Mouse (Mus musculus): ENCODE measurements around the gene Ubqln1. TPM values are rescaled to one million over a fixed set of nuclear protein-coding genes. Genes with fewer than 3 reads are reported as not detected.

The Ubqln1 gene
- total and polyA plus RNA-seq, 3 experiments, result 68.6 to 146 TPM; not detected in 1

DNA sequence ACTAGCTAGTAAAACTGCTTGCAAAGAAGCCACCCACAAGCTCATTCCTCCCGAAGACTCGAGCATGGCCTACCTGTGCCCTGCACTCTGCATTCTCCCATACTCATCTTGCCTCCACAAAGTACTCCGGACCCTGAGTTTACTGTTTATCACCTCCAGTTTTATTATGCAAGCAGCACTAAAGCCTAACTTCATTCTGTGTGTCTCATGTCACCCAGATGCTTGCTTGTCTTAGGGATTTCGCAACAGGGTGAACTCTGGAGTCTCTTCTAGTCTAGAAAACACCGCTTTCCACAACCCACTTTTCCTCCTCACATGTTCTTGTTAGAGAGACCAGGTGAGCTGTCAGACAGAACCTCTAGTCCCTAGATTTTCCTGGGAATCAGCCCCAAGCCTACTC lies 33.5 kb upstream of the Ubqln1 start:
- no peak overlapping the region for H3K27ac ChIP-seq (ENCODE audit: control insufficient read depth, low read depth, low read length)

GRCm38 (mm10) chr13:58236536-58236935 lies 21.1 kb upstream of the Ubqln1 start:
- H3K79me2 ChIP-seq (ENCODE audit: control insufficient read depth, insufficient read depth, low read length, poor library complexity), result no peaks in the 10 kb centered on the region
- DNase-seq (ENCODE audit: low read depth, low spot score), result no peak
- TF ChIP-seq SIN3A (IDR thresholded peaks at IDR 0.05; ENCODE audit: low read length), result no peak
- TF ChIP-seq HCFC1 (IDR thresholded peaks at IDR 0.05; ENCODE audit: low read depth, low read length), result no peak
- TF ChIP-seq RAD21 (IDR thresholded peaks at IDR 0.05; ENCODE audit: low read depth, low read length), result no peak
- no peak for TF ChIP-seq MXI1 (IDR thresholded peaks at IDR 0.05; ENCODE audit: low read depth, low read length)
- no peak for TF ChIP-seq ZKSCAN1 (IDR thresholded peaks at IDR 0.05; ENCODE audit: low read depth, low read length)
- TF ChIP-seq NRF1 (IDR thresholded peaks at IDR 0.05; ENCODE audit: insufficient read depth, low read depth, low read length, poor library complexity, severe bottlenecking), result no peak
- no peak for TF ChIP-seq GABPA (IDR thresholded peaks at IDR 0.05; ENCODE audit: low read depth, low read length)
- TF ChIP-seq UBTF (IDR thresholded peaks at IDR 0.05; ENCODE audit: borderline replicate concordance, insufficient read depth, low read depth, low read length), result no peak
- no peak for TF ChIP-seq ZMIZ1 (IDR thresholded peaks at IDR 0.05; ENCODE audit: low read depth, low read length)
- TF ChIP-seq CHD1 (IDR thresholded peaks at IDR 0.05; ENCODE audit: low read depth, low read length), result no peak

More for the DNA sequence above, 33.5 kb upstream of the Ubqln1 start:
- no peaks in the 10 kb centered on the region for H3K27me3 ChIP-seq (ENCODE audit: control insufficient read depth in 1 of 2, insufficient read depth in 2 of 2, low read length in 2 of 2)
- no peaks in the 10 kb centered on the region for H3K9me3 ChIP-seq (replicated peaks; ENCODE audit: insufficient read depth, low read length)
- TF ChIP-seq RCOR1 (IDR thresholded peaks at IDR 0.05; ENCODE audit: low read depth, low read length), result no peak
- TF ChIP-seq TCF12 (IDR thresholded peaks at IDR 0.05; ENCODE audit: low read depth, low read length), result no peak
- no peak for TF ChIP-seq NELFE (IDR thresholded peaks at IDR 0.05; ENCODE audit: low read depth, low read length)
- H3K79me2 ChIP-seq (ENCODE audit: control insufficient read depth, insufficient read depth, low read length, poor library complexity), result no peaks in the 10 kb centered on the region
- no peak overlapping the region for H3K4me3 ChIP-seq (ENCODE audit: control insufficient read depth in 1 of 2, insufficient read depth in 1 of 2, low read depth in 2 of 2, low read length in 2 of 2)
- DNase-seq (ENCODE audit: low read depth, low spot score), result no peak
- H3K9ac ChIP-seq (ENCODE audit: control insufficient read depth, low read depth, low read length, poor library complexity, severe bottlenecking), result no peak overlapping the region
- no peaks in the 10 kb centered on the region for H3K4me1 ChIP-seq (ENCODE audit: control insufficient read depth in 1 of 2, insufficient read depth in 2 of 2, low read length in 2 of 2)
- H3K36me3 ChIP-seq (ENCODE audit: control insufficient read depth in 1 of 2, insufficient read depth in 2 of 2, low read length in 2 of 2), result no peaks in the 10 kb centered on the region; a peak in 2 of 4 replicates

DNA sequence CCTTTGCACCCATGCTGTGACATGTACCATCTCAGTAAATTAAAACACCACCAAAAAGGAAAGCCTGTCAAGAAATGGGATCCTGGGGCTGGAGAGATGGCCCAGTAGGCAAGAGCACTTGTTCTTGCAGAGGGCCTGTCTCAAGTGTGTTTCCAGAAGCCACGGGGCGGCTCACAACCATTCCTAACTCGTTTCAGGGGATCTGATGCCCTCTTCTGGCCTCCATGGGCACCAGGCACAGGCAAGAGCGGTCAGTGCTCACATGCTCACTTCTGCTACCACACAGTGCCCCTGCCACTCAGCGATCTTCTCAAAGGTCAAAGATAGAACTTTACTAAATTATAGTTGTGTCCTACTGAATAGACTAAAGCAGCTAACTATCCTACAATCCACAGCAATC lies 17.2 kb upstream of the Ubqln1 start:
- Histone ChIP-seq H3K27me3 (ENCODE audit: control insufficient read depth in 1 of 2, insufficient read depth in 2 of 2, low read length in 2 of 2) (no peaks in the 10 kb centered on the region), H3K9ac (ENCODE audit: control insufficient read depth, low read depth, low read length, poor library complexity, severe bottlenecking) (no peak overlapping the region), H3K9me3 (replicated peaks; ENCODE audit: insufficient read depth, low read length) (no peaks in the 10 kb centered on the region), H3K36me3 (ENCODE audit: control insufficient read depth in 1 of 2, insufficient read depth in 2 of 2, low read length in 2 of 2) (peaks cover 0 to 12% of the 10 kb centered on the region in 2 experiments; a peak in 2 of 4 replicates), H3K79me2 (ENCODE audit: control insufficient read depth, insufficient read depth, low read length, poor library complexity) (no peaks in the 10 kb centered on the region), H3K4me1 (ENCODE audit: control insufficient read depth in 1 of 2, insufficient read depth in 2 of 2, low read length in 2 of 2) (peaks cover 0 to 4% of the 10 kb centered on the region in 2 experiments; a peak in 1 of 4 replicates), H3K27ac (ENCODE audit: control insufficient read depth, low read depth, low read length) (no peak overlapping the region), H3K4me3 (ENCODE audit: control insufficient read depth in 1 of 2, insufficient read depth in 1 of 2, low read depth in 2 of 2, low read length in 2 of 2) (no peak overlapping the region)
- no peak for DNase-seq (ENCODE audit: low read depth, low spot score)
- 0 out of 2 replicates have a peak, but pooled peaks have one; percentile 19 for TF ChIP-seq SMC3 (IDR thresholded peaks at IDR 0.05; ENCODE audit: low read depth, low read length)
- no peak for TF ChIP-seq HCFC1 (IDR thresholded peaks at IDR 0.05; ENCODE audit: low read depth, low read length)
- peak; percentile 8 for TF ChIP-seq RAD21 (IDR thresholded peaks at IDR 0.05; ENCODE audit: low read depth, low read length)
- peak in 2 of 3 experiments; percentile 25 to 26; a peak in 3 of 6 replicates for TF ChIP-seq CTCF (IDR thresholded peaks at IDR 0.05 in 2 of 3, conservative IDR thresholded peaks at IDR 0.05 in 1 of 3; ENCODE audit: control insufficient read depth in 1 of 3, insufficient read depth in 1 of 3, low read depth in 2 of 3, low read length in 3 of 3, poor library complexity in 1 of 3, severe bottlenecking in 1 of 3)

More at GRCm38 (mm10) chr13:58236536-58236935, 21.1 kb upstream of the Ubqln1 start:
- Histone ChIP-seq H3K4me3 (ENCODE audit: control insufficient read depth in 1 of 2, insufficient read depth in 1 of 2, low read depth in 2 of 2, low read length in 2 of 2) (no peak overlapping the region), H3K27me3 (ENCODE audit: control insufficient read depth in 1 of 2, insufficient read depth in 2 of 2, low read length in 2 of 2) (no peaks in the 10 kb centered on the region), H3K27ac (ENCODE audit: control insufficient read depth, low read depth, low read length) (no peak overlapping the region), H3K36me3 (ENCODE audit: control insufficient read depth in 1 of 2, insufficient read depth in 2 of 2, low read length in 2 of 2) (peaks cover 0 to 4% of the 10 kb centered on the region in 2 experiments; a peak in 2 of 4 replicates), H3K9me3 (replicated peaks; ENCODE audit: insufficient read depth, low read length) (no peaks in the 10 kb centered on the region), H3K9ac (ENCODE audit: control insufficient read depth, low read depth, low read length, poor library complexity, severe bottlenecking) (no peak overlapping the region), H3K4me1 (ENCODE audit: control insufficient read depth in 1 of 2, insufficient read depth in 2 of 2, low read length in 2 of 2) (no peaks in the 10 kb centered on the region)
